Mouse (Mus musculus) liver, postnatal 0 days (tissue): ENCODE data around the gene Serpinb1c.

Source experiments
- CTCF ChIP-seq: sonication (generic); IDR thresholded peaks from 2 replicates; pipeline ENCODE4 v1.5.1; 2016; ENCODE audit warnings: antibody characterized with exemption, low read depth
- EP300 ChIP-seq: IDR thresholded peaks from 2 replicates; pipeline ENCODE4 v1.6.1; 2016; ENCODE audit warnings: antibody characterized with exemption, low read depth, mild to moderate bottlenecking

DNA sequence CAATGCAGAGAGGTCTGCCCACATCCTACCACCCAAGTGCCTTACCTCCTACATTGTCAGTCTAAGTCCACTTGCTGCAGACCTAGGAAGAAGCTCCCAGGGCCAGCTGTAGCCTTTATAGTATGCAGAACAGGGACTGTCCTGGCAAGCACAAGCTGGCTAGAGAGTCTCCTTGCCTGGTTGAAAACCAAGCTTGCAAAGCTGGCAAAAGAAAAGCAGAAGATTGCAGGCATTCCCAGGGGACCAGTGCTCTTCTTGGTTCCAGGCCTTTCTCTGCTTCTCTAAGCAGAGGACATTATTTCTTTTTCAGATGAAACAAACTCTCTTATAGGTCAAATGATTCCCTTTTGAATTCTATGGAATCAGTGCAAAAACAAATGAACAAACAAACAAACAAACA lies 34.6 kb downstream of the Serpinb1c start:
- TF ChIP-seq CTCF (no peak), EP300 (no peak)
